Mouse (Mus musculus) lung, embryonic 14.5 days (tissue): ENCODE results near the gene Gm7257. TPM values are rescaled to one million over a fixed set of nuclear protein-coding genes. Genes with fewer than 3 reads are reported as not detected.

Source experiments
- ATAC-seq: fragments of 200-750 bp; cut with Nextera tagmentation; 2 replicates; pipeline ENCODE4 v1.8.0; 2017; ENCODE audit warnings: mild to moderate bottlenecking, moderate TSS enrichment, moderate library complexity; ENCODE audit not compliant: insufficient read depth
- DNase-seq: peaks from one replicate; pipeline ENCODE4 v3.0.0-alpha.2; 2015
- H3K27ac ChIP-seq: fragments of 300-500 bp; sonication (generic); 2 replicates; pipeline ENCODE4 v1.5.1; 2014; ENCODE audit warnings: low read depth, mild to moderate bottlenecking, moderate library complexity
- H3K27me3 ChIP-seq: fragments of 300-500 bp; sonication (generic); 2 replicates; pipeline ENCODE4 v1.6.1; 2014; ENCODE audit warnings: low read length, control low read depth; ENCODE audit not compliant: insufficient read depth
- H3K36me3 ChIP-seq: fragments of 300-500 bp; sonication (generic); 2 replicates; pipeline ENCODE4 v1.6.1; 2014; ENCODE audit warnings: control low read depth; ENCODE audit not compliant: insufficient read depth
- H3K4me1 ChIP-seq: fragments of 300-500 bp; sonication (generic); 2 replicates; pipeline ENCODE4 v1.6.1; 2014; ENCODE audit warnings: antibody characterized with exemption, control low read depth; ENCODE audit not compliant: insufficient read depth
- H3K4me2 ChIP-seq: fragments of 300-500 bp; sonication (generic); 2 replicates; pipeline ENCODE4 v1.6.1; 2014; ENCODE audit warnings: mild to moderate bottlenecking
- H3K4me3 ChIP-seq: fragments of 300-500 bp; sonication (generic); 2 replicates; pipeline ENCODE4 v1.5.1; 2014; ENCODE audit warnings: low read depth, low read length
- H3K9ac ChIP-seq: fragments of 300-500 bp; sonication (generic); 2 replicates; pipeline ENCODE4 v1.6.1; 2014
- H3K9me3 ChIP-seq: fragments of 300-500 bp; sonication (generic); 2 replicates; pipeline ENCODE4 v1.6.1; 2016; ENCODE audit warnings: low read depth, low read length, control low read depth
- CTCF ChIP-seq: IDR thresholded peaks from 2 replicates; pipeline ENCODE4 v1.5.1; 2016; ENCODE audit warnings: antibody characterized with exemption, low read depth
- WGBS: fragments of 180-500 bp; shearing (Covaris S2); extraction: QIAGEN DNeasy Blood & Tissue Kit; methylation state at CpG from one replicate; pipeline ENCODE4 v1.1.7; 2014; 5-methylcytosine and 5-hydroxymethylcytosine counted together
- polyA plus RNA-seq: library from polyadenylated mRNA; unstranded; fragments of >200 nt; fragmentation: Nextera tagmentation; extraction: Ambion mirVana; gene quantifications from 2 replicates; pipeline ENCODE4 v1.2.1, GENCODE M21; 2014

Gene Gm7257
- polyA plus RNA-seq = not detected in 2 replicates

GRCm38 (mm10) chr9:36431584-36431983 is at the start of gene Gm7257:
TSS of gene Gm7257 (plus strand) at chr9:36431884.
- Histone ChIP-seq H3K9ac (no peak within 1 kb of the TSS), H3K27ac (no peak within 1 kb of the TSS), H3K4me2 (no peak within 1 kb of the TSS), H3K4me1 (no peaks in the 10 kb centered on the region), H3K4me3 (no peak within 1 kb of the TSS), H3K9me3 (no peaks in the 10 kb centered on the region), H3K36me3 (no peaks in the 10 kb centered on the region), H3K27me3 (no peaks in the 10 kb centered on the region)
- ATAC-seq (no peak), DNase-seq (no peak)
- 80% methylated on average over 4 of the region's 4 CpGs for WGBS
- no peak for TF ChIP-seq CTCF

GRCm38 (mm10) chr9:36402991-36403390 is 28.7 kb upstream of the Gm7257 start:
- Histone ChIP-seq H3K9me3 (no peaks in the 10 kb centered on the region; the same call in 1 of the 2 replicates), H3K9ac (no peak overlapping the region), H3K4me3 (no peak overlapping the region), H3K4me2 (no peak overlapping the region), H3K4me1 (no peaks in the 10 kb centered on the region), H3K36me3 (no peaks in the 10 kb centered on the region), H3K27me3 (no peaks in the 10 kb centered on the region), H3K27ac (no peak overlapping the region)
- TF ChIP-seq CTCF = no peak
- no peak for ATAC-seq
- no peak for DNase-seq
- 43% methylated on average over 2 of the region's 2 CpGs for WGBS

- WGBS = 36% methylated on average over 2 of the region's 2 CpGs
Measured at GRCm38 (mm10) chr9:36435051-36435764, 3.5 kb downstream of the Gm7257 start.

GRCm38 (mm10) chr9:36475338-36475737 is 43.7 kb downstream of the Gm7257 start, which contains the start of gene Gm9513:
TSS of gene Gm9513 (plus strand) at chr9:36475638.
- no peaks in the 10 kb centered on the region for H3K9me3 ChIP-seq
- no peaks in the 10 kb centered on the region for H3K4me1 ChIP-seq
- no peak within 1 kb of the TSS for H3K4me3 ChIP-seq
- no peaks in the 10 kb centered on the region for H3K27me3 ChIP-seq
- H3K9ac ChIP-seq = no peak within 1 kb of the TSS
- no peak for ATAC-seq
- no peaks in the 10 kb centered on the region for H3K36me3 ChIP-seq
- no peak for TF ChIP-seq CTCF
- H3K4me2 ChIP-seq = no peak within 1 kb of the TSS
- no peak within 1 kb of the TSS for H3K27ac ChIP-seq
- no peak for DNase-seq
- 53% methylated on average over 3 of the region's 3 CpGs for WGBS

More at GRCm38 (mm10) chr9:36435051-36435764, 3.5 kb downstream of the Gm7257 start:
- Histone ChIP-seq H3K27ac (no peak overlapping the region), H3K36me3 (no peaks in the 10 kb centered on the region), H3K4me3 (no peak overlapping the region), H3K9ac (no peak overlapping the region), H3K9me3 (no peaks in the 10 kb centered on the region), H3K27me3 (no peaks in the 10 kb centered on the region), H3K4me1 (no peaks in the 10 kb centered on the region), H3K4me2 (no peak overlapping the region)
- ATAC-seq (no peak), DNase-seq (peak; percentile 1)
- no peak for TF ChIP-seq CTCF

Other genes with a start within 250 kb of the Gm7257 start
- not detected in 2 replicates for gene Gm9513, start 43.8 kb downstream of the Gm7257 start, polyA plus RNA-seq
- gene Gm5615, start 110.1 kb downstream of the Gm7257 start, polyA plus RNA-seq = not detected in 2 replicates
- not detected in 2 replicates for gene Gm17689, start 150.8 kb downstream of the Gm7257 start, polyA plus RNA-seq
- not detected in 2 replicates for gene A630095E13Rik, start 211.5 kb downstream of the Gm7257 start, polyA plus RNA-seq